Mouse (Mus musculus): Measurements from ENCODE around the gene Hoxc5. TPM values are rescaled to one million over a fixed set of nuclear protein-coding genes. Genes with fewer than 3 reads are reported as not detected.

Hoxc5 gene
- polyA plus RNA-seq, 1 experiment from 2014 or later, result 0.09 TPM

DNA sequence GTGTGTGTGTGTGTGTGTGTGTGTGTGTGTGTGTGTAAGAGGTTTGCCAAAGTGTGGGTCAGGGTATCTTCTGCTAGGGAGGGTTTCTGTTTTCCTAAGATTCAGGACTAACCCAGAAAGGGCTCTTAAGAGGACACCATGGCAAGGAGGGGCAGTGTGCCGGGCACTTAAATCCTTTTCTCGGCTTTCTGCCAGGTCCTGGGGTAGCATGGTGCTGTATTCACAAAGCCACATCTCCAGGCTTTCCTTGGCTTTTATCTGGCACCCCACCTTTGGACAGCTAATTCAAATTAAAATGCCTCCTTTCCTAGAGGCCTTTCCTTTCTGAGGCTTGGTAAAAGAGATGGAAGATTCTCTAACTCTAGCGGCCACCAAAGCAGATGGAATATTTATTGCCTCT lies 72.4 kb downstream of the Hoxc5 start:
- peaks cover 100% of the 10 kb centered on the region for H3K27me3 ChIP-seq
- H3K36me3 ChIP-seq, result no peaks in the 10 kb centered on the region
- ATAC-seq, result no peak
- WGBS, result 4% methylated on average over 3 of the region's 3 CpGs
- no peak overlapping the region for H3K9ac ChIP-seq (replicated peaks)
- no peak overlapping the region for H3K4me3 ChIP-seq (replicated peaks)
- H3K4me2 ChIP-seq (replicated peaks), result no peak overlapping the region
- no peak overlapping the region for H3K27ac ChIP-seq
- no peaks in the 10 kb centered on the region for H3K9me3 ChIP-seq
- peaks cover 4% of the 10 kb centered on the region; the same call in 1 of the 2 replicates for H3K4me1 ChIP-seq (replicated peaks)

DNA sequence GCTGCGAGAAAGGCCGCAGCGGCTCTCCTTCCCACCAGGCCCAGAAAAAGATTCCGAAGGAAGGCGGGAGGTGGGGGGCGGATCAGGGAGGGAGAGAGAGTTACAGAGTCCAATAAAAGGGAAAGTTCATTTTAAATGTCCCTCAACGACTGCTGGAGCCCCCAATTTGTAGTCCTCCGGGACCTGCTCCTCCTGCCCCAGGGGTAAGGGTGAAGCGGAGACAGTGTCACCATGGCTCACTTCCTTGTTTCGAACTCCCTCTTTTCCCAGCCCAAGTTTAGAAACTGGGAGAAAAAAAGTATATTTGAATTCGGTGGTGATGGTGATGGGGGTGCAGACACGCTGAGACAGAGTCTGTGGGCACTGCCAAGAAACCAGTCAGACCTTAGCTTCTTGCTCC lies 73.4 kb downstream of the Hoxc5 start:
- peaks cover 99% of the 10 kb centered on the region for H3K27me3 ChIP-seq
- no peak overlapping the region for H3K27ac ChIP-seq
- no peak for ATAC-seq
- H3K9ac ChIP-seq (replicated peaks), result no peak overlapping the region
- H3K36me3 ChIP-seq, result no peaks in the 10 kb centered on the region
- H3K4me3 ChIP-seq (replicated peaks), result no peak overlapping the region
- no peak overlapping the region for H3K4me2 ChIP-seq (replicated peaks)
- no peaks in the 10 kb centered on the region for H3K9me3 ChIP-seq
- WGBS, result under 1% methylated on average over 12 of the region's 12 CpGs
- H3K4me1 ChIP-seq (replicated peaks), result no peaks in the 10 kb centered on the region

DNA sequence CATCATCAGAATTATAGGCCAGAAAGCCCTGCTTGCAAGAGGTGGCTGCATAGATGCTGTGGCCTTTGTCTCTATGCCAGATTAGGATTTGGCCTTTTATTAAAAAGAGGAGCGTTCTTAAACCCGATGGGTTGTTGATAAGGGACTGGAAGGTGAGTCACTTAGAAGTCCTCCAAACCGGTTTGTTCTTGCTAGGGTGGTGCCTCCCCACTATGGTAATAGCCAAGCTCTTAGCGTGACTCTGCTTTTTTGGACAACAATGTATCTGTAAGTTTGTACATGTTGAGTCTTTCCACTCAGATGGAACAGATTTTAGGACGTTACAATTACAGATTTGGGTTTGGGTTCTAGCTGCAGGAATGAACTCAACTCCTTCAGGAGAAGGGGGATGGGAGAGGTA lies 74.4 kb downstream of the Hoxc5 start:
- H3K9ac ChIP-seq (replicated peaks), result no peak overlapping the region
- H3K4me2 ChIP-seq (replicated peaks), result no peak overlapping the region
- H3K4me3 ChIP-seq (replicated peaks), result no peak overlapping the region
- no peaks in the 10 kb centered on the region for H3K9me3 ChIP-seq
- H3K36me3 ChIP-seq, result no peaks in the 10 kb centered on the region
- H3K4me1 ChIP-seq (replicated peaks), result no peaks in the 10 kb centered on the region
- WGBS, result 10% methylated on average over 5 of the region's 5 CpGs
- no peak overlapping the region for H3K27ac ChIP-seq
- peaks cover 96% of the 10 kb centered on the region for H3K27me3 ChIP-seq
- ATAC-seq, result no peak

DNA sequence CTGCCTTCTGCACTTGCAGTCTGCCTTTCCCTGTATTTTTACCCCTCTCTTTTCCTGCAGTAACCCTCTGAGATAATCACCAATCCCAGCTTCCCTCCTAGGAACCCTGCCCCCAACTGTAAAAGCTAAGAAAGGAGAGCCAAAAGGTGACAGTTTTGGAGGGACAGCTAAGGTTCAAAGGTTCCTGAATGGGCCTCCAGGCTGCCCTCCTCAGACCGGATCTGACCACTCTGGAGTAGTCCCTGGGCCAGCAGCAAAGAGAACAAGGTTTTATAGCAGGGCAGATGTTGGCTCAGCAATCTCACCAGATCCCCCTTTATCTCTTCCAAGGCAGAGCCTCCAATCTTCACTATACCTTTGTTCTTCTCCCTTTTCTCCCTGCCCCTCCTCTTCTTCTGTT lies 75.0 kb downstream of the Hoxc5 start:
- Histone ChIP-seq H3K27ac (no peak overlapping the region), H3K9ac (replicated peaks) (no peak overlapping the region), H3K36me3 (no peaks in the 10 kb centered on the region), H3K9me3 (no peaks in the 10 kb centered on the region), H3K4me1 (replicated peaks) (no peaks in the 10 kb centered on the region), H3K27me3 (peaks cover 95% of the 10 kb centered on the region), H3K4me3 (replicated peaks) (no peak overlapping the region), H3K4me2 (replicated peaks) (no peak overlapping the region)
- ATAC-seq, result no peak
- WGBS, result 0% methylated on average over 1 of the region's 1 CpGs

DNA sequence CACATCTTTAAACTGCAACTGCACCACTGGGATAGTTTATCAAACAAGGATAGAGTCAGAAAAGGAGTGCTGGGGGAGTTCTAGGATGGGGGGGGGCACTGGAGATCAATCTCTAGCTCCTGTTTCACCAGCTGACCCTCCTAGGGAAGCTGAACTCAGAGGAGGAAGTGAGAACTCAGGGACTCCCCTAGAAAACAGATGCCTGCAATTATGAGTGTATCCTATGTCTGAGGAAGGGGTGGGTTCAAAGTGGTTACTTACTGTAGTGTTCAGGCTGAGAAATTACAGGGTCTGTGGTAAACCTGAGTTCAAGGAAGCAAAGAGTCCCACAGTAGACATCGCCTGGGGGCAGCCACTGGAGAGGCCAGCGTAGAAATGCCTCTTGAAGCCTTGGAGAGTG lies 84.4 kb downstream of the Hoxc5 start:
- WGBS, result 69% methylated on average over 2 of the region's 2 CpGs

GRCm38 (mm10) chr15:103053210-103053609 lies 86.0 kb downstream of the Hoxc5 start:
- peaks cover 94% of the 10 kb centered on the region for H3K27me3 ChIP-seq
- no peaks in the 10 kb centered on the region for H3K36me3 ChIP-seq
- no peak overlapping the region for H3K4me2 ChIP-seq (replicated peaks)
- no peaks in the 10 kb centered on the region for H3K4me1 ChIP-seq (replicated peaks)
- no peak overlapping the region for H3K27ac ChIP-seq
- no peak overlapping the region for H3K9ac ChIP-seq (replicated peaks)
- H3K9me3 ChIP-seq, result no peaks in the 10 kb centered on the region
- no peak for ATAC-seq
- no peak overlapping the region for H3K4me3 ChIP-seq (replicated peaks)

More for the DNA sequence above, 84.4 kb downstream of the Hoxc5 start:
- Histone ChIP-seq H3K27me3 (peaks cover 96% of the 10 kb centered on the region), H3K4me1 (replicated peaks) (no peaks in the 10 kb centered on the region), H3K4me3 (replicated peaks) (no peak overlapping the region), H3K27ac (no peak overlapping the region), H3K9me3 (no peaks in the 10 kb centered on the region), H3K9ac (replicated peaks) (no peak overlapping the region), H3K36me3 (no peaks in the 10 kb centered on the region), H3K4me2 (replicated peaks) (no peak overlapping the region)
- no peak for ATAC-seq

DNA sequence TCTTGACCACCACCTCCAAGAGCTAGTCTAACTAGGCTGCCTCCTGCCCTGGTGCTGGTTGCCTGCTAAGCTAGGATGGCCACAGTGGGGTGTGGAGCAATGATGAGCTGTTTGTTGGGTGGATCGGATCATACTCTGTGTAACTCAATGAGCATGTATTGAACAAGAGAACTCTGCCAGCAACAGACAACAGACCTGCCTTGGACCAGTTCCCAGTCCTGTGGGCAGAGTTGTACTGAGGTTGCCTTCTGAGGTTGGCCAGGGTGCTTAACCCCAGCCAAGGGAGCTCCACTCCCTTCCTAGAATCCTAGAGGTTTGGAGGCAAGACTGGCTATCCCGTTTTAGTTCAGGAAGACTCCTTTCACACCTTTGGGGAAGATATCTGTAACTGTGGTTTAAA lies 89.2 kb downstream of the Hoxc5 start:
- WGBS, result 52% methylated on average over 2 of the region's 2 CpGs
- peaks cover 94% of the 10 kb centered on the region for H3K27me3 ChIP-seq
- no peaks in the 10 kb centered on the region for H3K9me3 ChIP-seq
- H3K36me3 ChIP-seq, result no peaks in the 10 kb centered on the region
- H3K4me3 ChIP-seq (replicated peaks), result no peak overlapping the region
- no peak overlapping the region for H3K4me2 ChIP-seq (replicated peaks)
- ATAC-seq, result no peak
- H3K27ac ChIP-seq, result no peak overlapping the region
- H3K9ac ChIP-seq (replicated peaks), result no peak overlapping the region
- no peaks in the 10 kb centered on the region for H3K4me1 ChIP-seq (replicated peaks)

DNA sequence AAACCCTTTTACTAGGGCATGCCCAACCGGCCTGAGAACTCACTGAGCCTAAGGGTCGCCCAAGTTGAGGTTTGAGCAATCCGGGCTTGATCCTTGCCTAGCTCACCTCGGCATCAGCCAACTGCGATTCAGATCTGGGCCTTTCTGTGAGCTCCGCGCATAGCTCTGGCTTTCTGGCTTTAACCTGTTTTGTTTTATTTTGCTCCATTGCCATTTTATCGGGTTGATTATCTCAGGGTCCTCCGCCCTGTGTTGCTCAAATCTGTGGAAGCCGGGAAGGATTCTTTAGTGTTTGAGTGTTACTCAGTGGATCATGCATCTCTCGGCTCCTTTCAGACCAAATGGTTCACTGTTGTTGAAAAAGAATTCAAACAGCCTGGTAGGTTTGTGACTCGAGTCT lies 91.5 kb downstream of the Hoxc5 start:
- no peak overlapping the region for H3K4me2 ChIP-seq (replicated peaks)
- no peak overlapping the region for H3K4me3 ChIP-seq (replicated peaks)
- WGBS, result 2% methylated on average over 12 of the region's 12 CpGs
- no peaks in the 10 kb centered on the region for H3K9me3 ChIP-seq
- no peak for ATAC-seq
- no peaks in the 10 kb centered on the region for H3K36me3 ChIP-seq
- H3K9ac ChIP-seq (replicated peaks), result no peak overlapping the region
- no peak overlapping the region for H3K27ac ChIP-seq
- no peaks in the 10 kb centered on the region for H3K4me1 ChIP-seq (replicated peaks)
- H3K27me3 ChIP-seq, result peaks cover 97% of the 10 kb centered on the region

DNA sequence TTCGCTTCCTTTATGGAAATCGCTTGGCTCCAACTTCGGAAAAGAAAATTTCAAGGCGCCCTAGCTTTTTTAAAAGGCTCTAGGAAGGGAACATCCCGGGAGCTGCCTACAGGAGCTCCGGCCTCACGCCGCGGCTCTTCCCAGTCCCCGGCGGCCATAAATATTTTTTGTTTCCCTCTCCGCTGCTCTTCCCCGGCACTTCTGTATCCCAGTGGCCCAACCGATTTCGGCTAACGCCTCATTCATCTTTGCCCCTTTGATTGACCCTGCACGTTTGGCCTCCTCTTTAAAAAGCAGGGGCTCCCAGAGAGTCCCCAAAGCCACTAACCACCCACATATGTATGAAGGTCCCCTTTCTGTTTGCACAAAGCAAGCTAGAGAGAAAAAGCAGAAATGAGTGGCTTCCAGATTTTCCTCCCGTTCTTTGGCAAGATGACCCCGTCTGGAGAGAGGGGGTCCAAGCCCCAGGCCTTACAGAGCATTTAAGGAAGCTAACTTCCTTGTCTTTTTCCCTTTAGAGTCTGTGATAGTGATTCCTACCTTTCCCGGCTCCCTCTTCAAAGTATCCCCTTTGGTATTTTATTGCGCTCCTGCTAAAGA lies 92.2 kb downstream of the Hoxc5 start:
- under 1% methylated on average over 21 of the region's 21 CpGs for WGBS
- H3K9ac ChIP-seq (replicated peaks), result no peak overlapping the region
- no peak for ATAC-seq

DNA sequence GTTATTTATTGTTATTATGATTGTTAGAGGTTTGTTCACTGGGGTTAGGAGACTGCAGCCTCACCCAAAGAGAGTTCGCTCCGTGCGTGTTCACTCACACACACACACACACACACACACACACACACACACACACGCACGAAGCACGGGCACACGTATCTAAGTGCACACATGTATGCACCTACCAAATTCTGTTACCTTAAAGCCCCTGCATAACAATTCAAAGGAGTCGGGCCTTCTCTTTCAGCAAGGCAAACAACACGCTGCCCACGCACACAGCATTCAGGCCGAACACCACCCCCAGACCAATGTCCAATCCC lies 92.7 kb downstream of the Hoxc5 start:
- H3K4me2 ChIP-seq (replicated peaks), result no peak overlapping the region
- H3K9me3 ChIP-seq, result no peaks in the 10 kb centered on the region
- no peak overlapping the region for H3K4me3 ChIP-seq (replicated peaks)
- peaks cover 97% of the 10 kb centered on the region for H3K27me3 ChIP-seq
- H3K27ac ChIP-seq, result no peak overlapping the region
- no peaks in the 10 kb centered on the region for H3K4me1 ChIP-seq (replicated peaks)
- no peaks in the 10 kb centered on the region for H3K36me3 ChIP-seq
- 3% methylated on average over 11 of the region's 11 CpGs for WGBS
- H3K9ac ChIP-seq (replicated peaks), result no peak overlapping the region
- ATAC-seq, result no peak

More for the DNA sequence above, 92.2 kb downstream of the Hoxc5 start:
- H3K36me3 ChIP-seq, result no peaks in the 10 kb centered on the region
- no peak overlapping the region for H3K4me3 ChIP-seq (replicated peaks)
- H3K4me2 ChIP-seq (replicated peaks), result no peak overlapping the region
- peaks cover 97% of the 10 kb centered on the region for H3K27me3 ChIP-seq
- H3K27ac ChIP-seq, result no peak overlapping the region
- no peaks in the 10 kb centered on the region for H3K9me3 ChIP-seq
- no peaks in the 10 kb centered on the region for H3K4me1 ChIP-seq (replicated peaks)

DNA sequence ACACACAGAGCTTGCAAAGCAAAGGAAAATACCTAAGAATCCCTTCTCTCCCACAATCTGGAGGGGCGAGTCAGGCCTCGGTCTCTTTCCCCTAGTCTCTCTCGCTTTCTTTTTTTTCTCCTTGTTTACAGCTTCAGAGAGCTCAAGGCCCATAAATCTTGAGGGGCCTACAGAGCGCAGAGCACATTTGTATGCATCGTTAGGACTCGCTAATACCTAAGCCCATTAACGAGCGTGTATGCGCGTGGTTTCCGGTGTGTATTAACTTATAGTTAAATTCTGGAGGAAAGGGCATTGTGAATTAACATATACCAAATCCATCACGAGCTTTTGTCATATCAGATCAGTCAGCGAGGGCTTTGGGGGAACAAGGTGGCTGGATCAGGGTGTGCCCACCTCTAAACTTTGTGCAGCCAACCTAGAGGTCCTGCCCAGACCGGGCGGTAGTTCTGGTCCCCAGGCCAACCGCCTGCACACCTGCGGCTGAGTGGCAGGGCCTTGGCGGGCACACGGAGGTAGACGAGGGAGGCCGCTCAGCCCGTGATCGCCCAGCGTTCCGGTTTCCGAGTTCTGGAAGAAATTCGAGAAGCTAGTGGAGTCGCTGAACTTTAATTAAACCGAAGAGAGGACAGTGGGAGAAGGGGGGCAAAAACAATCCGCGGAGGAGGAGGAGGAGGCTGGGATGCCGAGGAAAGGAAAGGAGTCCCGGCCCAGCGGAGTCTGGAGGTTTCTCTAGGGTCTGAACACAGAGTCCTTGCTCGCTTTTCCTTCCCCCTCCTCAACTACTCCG lies 93.3 kb downstream of the Hoxc5 start:
- Histone ChIP-seq H3K4me3 (replicated peaks) (no peak overlapping the region), H3K9ac (replicated peaks) (no peak overlapping the region), H3K36me3 (no peaks in the 10 kb centered on the region), H3K27ac (no peak overlapping the region), H3K4me1 (replicated peaks) (no peaks in the 10 kb centered on the region), H3K9me3 (no peaks in the 10 kb centered on the region), H3K27me3 (peaks cover 97% of the 10 kb centered on the region), H3K4me2 (replicated peaks) (no peak overlapping the region)
- WGBS, result 1% methylated on average over 36 of the region's 36 CpGs
- no peak for ATAC-seq

DNA sequence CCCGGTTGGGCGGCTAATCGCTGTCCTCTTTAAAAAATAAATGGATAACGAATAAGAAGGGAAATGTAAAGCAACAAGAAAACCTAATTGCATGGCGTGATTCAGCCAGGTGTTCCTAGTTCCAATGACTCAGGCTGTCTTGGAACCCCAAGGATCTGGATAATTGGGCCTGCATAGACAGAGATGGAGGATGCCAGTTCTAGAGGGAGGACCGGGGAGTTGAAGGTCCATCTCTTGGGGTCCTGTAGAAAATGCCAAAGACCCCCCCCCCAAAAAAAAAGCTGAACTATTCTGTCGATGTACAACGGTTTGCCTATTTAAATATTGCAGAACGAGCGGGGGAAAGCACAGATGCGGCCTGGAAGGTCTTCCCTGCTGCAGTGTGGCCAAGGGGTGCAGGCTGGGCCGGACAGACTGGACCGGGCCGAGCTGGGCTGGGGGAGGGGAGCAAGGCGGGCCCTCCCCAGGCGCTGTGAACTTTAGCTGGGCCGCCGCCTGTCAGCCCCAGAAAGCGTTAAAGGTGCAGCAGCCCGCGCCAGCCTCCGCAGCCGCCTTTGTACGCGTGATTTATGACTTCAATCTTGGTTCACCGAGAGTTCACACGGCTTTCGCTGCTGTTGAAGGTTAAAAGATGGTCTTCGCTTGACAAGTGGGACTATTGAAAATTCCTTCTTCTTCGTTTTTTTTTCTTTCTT lies 94.0 kb downstream of the Hoxc5 start:
- Histone ChIP-seq H3K4me2 (replicated peaks) (no peak overlapping the region), H3K4me3 (replicated peaks) (no peak overlapping the region), H3K4me1 (replicated peaks) (no peaks in the 10 kb centered on the region), H3K9ac (replicated peaks) (no peak overlapping the region), H3K36me3 (no peaks in the 10 kb centered on the region), H3K27ac (no peak overlapping the region), H3K9me3 (no peaks in the 10 kb centered on the region), H3K27me3 (peaks cover 97% of the 10 kb centered on the region)
- no peak for ATAC-seq
- 2% methylated on average over 30 of the region's 30 CpGs for WGBS

All from midbrain, embryonic 13.5 days (tissue).